Mouse (Mus musculus): Measurements from ENCODE around the gene Ttc30a2.

DNA sequence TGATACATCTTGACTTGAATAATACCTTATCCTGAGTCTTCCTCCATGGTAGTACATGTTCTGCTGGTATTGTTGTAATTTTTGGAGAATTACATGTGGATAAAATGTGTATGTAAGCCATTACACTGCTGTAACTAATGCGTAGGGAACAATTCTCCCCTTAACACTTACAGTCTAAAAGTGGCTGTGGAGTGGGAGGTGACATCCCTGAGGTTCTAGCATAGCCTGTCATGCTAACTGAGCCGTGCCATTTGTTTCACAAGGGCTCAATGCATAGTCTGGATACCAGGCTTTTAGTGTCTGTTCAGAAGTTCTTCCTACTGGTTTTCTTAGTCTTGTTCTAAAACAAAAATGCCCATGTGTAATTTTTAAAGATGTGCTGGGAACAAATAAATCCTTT, 47.0 kb downstream of the Ttc30a2 start:
- TF ChIP-seq POLR2A (IDR thresholded peaks at IDR 0.05; ENCODE audit: insufficient read depth, low read length) (no peak), EP300 (IDR thresholded peaks at IDR 0.05; ENCODE audit: insufficient read depth, low read depth, low read length) (no peak), CTCF (IDR thresholded peaks at IDR 0.05; ENCODE audit: low read depth, low read length) (no peak)

Measured in ES-Bruce4 (cell line).